Mouse (Mus musculus): ENCODE results near the gene Mkrn1.

GRCm38 (mm10) chr6:39430722-39431121 lies 10.5 kb upstream of the Mkrn1 start:
- TF ChIP-seq CTCF (IDR thresholded peaks at IDR 0.05; ENCODE audit: insufficient read depth, low read length) (no peak), POLR2A (IDR thresholded peaks at IDR 0.05; ENCODE audit: borderline replicate concordance, extremely low read depth, low read depth, low read length) (no peak)

Measured in lung, adult 2 months (tissue).